Mouse (Mus musculus): Measurements from ENCODE around the gene Ckmt2. TPM values are rescaled to one million over a fixed set of nuclear protein-coding genes. Genes with fewer than 3 reads are reported as not detected.

Ckmt2 gene
- polyA plus RNA-seq, 1 experiment = 18.1 TPM

GRCm38 (mm10) chr13:91857427-91857826, 19.3 kb downstream of the Ckmt2 start:
- Histone ChIP-seq H3K4me2 (ENCODE audit: low read depth) (no peak overlapping the region), H3ac (ENCODE audit: control insufficient read depth, insufficient read length) (no peak overlapping the region), H3K79me2 (ENCODE audit: control insufficient read depth, insufficient read depth) (no peaks in the 10 kb centered on the region), H3K4me3 (no peak overlapping the region), H3K36me3 (ENCODE audit: control insufficient read depth, insufficient read depth) (no peaks in the 10 kb centered on the region), H3K27me3 (ENCODE audit: control insufficient read depth, insufficient read depth, insufficient read length) (no peaks in the 10 kb centered on the region)
- TF ChIP-seq REST (IDR thresholded peaks at IDR 0.05; ENCODE audit: insufficient read depth, insufficient read length) = no peak
- no peak for TF ChIP-seq MYOG (IDR thresholded peaks at IDR 0.05; ENCODE audit: control insufficient read depth in 1 of 3, insufficient read depth in 1 of 3, insufficient read length in 2 of 3, low read depth in 2 of 3)
- TF ChIP-seq USF1 (IDR thresholded peaks at IDR 0.05; ENCODE audit: low read depth) = no peak
- no peak for TF ChIP-seq TCF12 (IDR thresholded peaks at IDR 0.05; ENCODE audit: insufficient read depth, poor library complexity, severe bottlenecking)
- TF ChIP-seq POLR2A (IDR thresholded peaks at IDR 0.05; ENCODE audit: insufficient read length, low read depth) = no peak
- no peak for TF ChIP-seq SRF (IDR thresholded peaks at IDR 0.05; ENCODE audit: control insufficient read depth, insufficient read length, low read depth)
- TF ChIP-seq E2F4 (IDR thresholded peaks at IDR 0.05; ENCODE audit: insufficient read depth) = no peak
- TF ChIP-seq MYOD1 (IDR thresholded peaks at IDR 0.05; ENCODE audit: control insufficient read depth in 1 of 3, insufficient read length in 2 of 3, low read depth in 2 of 3) = no peak
- no peak for TF ChIP-seq TCF3 (IDR thresholded peaks at IDR 0.05; ENCODE audit: insufficient read length, low read depth)
- no peak for TF ChIP-seq POLR2AphosphoS2 (IDR thresholded peaks at IDR 0.05; ENCODE audit: insufficient read length, low read depth)
- no peak for TF ChIP-seq MAX (IDR thresholded peaks at IDR 0.05; ENCODE audit: low read depth)
- TF ChIP-seq CEBPB (IDR thresholded peaks at IDR 0.05; ENCODE audit: insufficient read depth, poor library complexity, severe bottlenecking) = no peak

- TF ChIP-seq MYOD1 (IDR thresholded peaks at IDR 0.05; ENCODE audit: control insufficient read depth in 1 of 3, insufficient read length in 2 of 3, low read depth in 2 of 3) (no peak), MYOG (IDR thresholded peaks at IDR 0.05; ENCODE audit: control insufficient read depth in 1 of 3, insufficient read depth in 1 of 3, insufficient read length in 2 of 3, low read depth in 2 of 3) (no peak), CEBPB (IDR thresholded peaks at IDR 0.05; ENCODE audit: insufficient read depth, poor library complexity, severe bottlenecking) (no peak), E2F4 (IDR thresholded peaks at IDR 0.05; ENCODE audit: insufficient read depth) (no peak), USF1 (IDR thresholded peaks at IDR 0.05; ENCODE audit: low read depth) (no peak)
- Histone ChIP-seq H3ac (ENCODE audit: control insufficient read depth, insufficient read length) (no peak overlapping the region), H3K79me2 (ENCODE audit: control insufficient read depth, insufficient read depth) (no peaks in the 10 kb centered on the region), H3K4me2 (ENCODE audit: low read depth) (no peak overlapping the region), H3K4me3 (no peak overlapping the region), H3K27me3 (ENCODE audit: control insufficient read depth, insufficient read depth, insufficient read length) (no peaks in the 10 kb centered on the region), H3K36me3 (ENCODE audit: control insufficient read depth, insufficient read depth) (no peaks in the 10 kb centered on the region)
Measured at GRCm38 (mm10) chr13:91854412-91854811, 22.3 kb downstream of the Ckmt2 start.

GRCm38 (mm10) chr13:91827876-91828275, 48.8 kb downstream of the Ckmt2 start:
- Histone ChIP-seq H3K4me2 (ENCODE audit: low read depth) (no peak overlapping the region), H3K4me3 (no peak overlapping the region), H3ac (ENCODE audit: control insufficient read depth, insufficient read length) (no peak overlapping the region), H3K27me3 (ENCODE audit: control insufficient read depth, insufficient read depth, insufficient read length) (no peaks in the 10 kb centered on the region), H3K36me3 (ENCODE audit: control insufficient read depth, insufficient read depth) (no peaks in the 10 kb centered on the region), H3K79me2 (ENCODE audit: control insufficient read depth, insufficient read depth) (no peaks in the 10 kb centered on the region)
- TF ChIP-seq CEBPB (IDR thresholded peaks at IDR 0.05; ENCODE audit: insufficient read depth, poor library complexity, severe bottlenecking) = no peak
- TF ChIP-seq POLR2AphosphoS2 (IDR thresholded peaks at IDR 0.05; ENCODE audit: insufficient read length, low read depth) = no peak
- TF ChIP-seq POLR2A (IDR thresholded peaks at IDR 0.05; ENCODE audit: insufficient read length, low read depth) = no peak
- no peak for TF ChIP-seq USF1 (IDR thresholded peaks at IDR 0.05; ENCODE audit: low read depth)
- no peak for TF ChIP-seq TCF3 (IDR thresholded peaks at IDR 0.05; ENCODE audit: insufficient read length, low read depth)
- TF ChIP-seq TCF12 (IDR thresholded peaks at IDR 0.05; ENCODE audit: insufficient read depth, poor library complexity, severe bottlenecking) = no peak
- no peak for TF ChIP-seq MYOD1 (IDR thresholded peaks at IDR 0.05; ENCODE audit: control insufficient read depth in 1 of 3, insufficient read length in 2 of 3, low read depth in 2 of 3)

- no peak overlapping the region for H3K4me2 ChIP-seq (ENCODE audit: low read depth)
- TF ChIP-seq CEBPB (IDR thresholded peaks at IDR 0.05; ENCODE audit: insufficient read depth, poor library complexity, severe bottlenecking) (no peak), TCF12 (IDR thresholded peaks at IDR 0.05; ENCODE audit: insufficient read depth, poor library complexity, severe bottlenecking) (no peak), E2F4 (IDR thresholded peaks at IDR 0.05; ENCODE audit: insufficient read depth) (no peak), MYOD1 (IDR thresholded peaks at IDR 0.05; ENCODE audit: control insufficient read depth in 1 of 3, insufficient read length in 2 of 3, low read depth in 2 of 3) (no peak), USF1 (IDR thresholded peaks at IDR 0.05; ENCODE audit: low read depth) (no peak), REST (IDR thresholded peaks at IDR 0.05; ENCODE audit: insufficient read depth, insufficient read length) (no peak), POLR2A (IDR thresholded peaks at IDR 0.05; ENCODE audit: insufficient read length, low read depth) (no peak), MAX (IDR thresholded peaks at IDR 0.05; ENCODE audit: low read depth) (no peak), POLR2AphosphoS2 (IDR thresholded peaks at IDR 0.05; ENCODE audit: insufficient read length, low read depth) (no peak), MYOG (IDR thresholded peaks at IDR 0.05; ENCODE audit: control insufficient read depth in 1 of 3, insufficient read depth in 1 of 3, insufficient read length in 2 of 3, low read depth in 2 of 3) (no peak), TCF3 (IDR thresholded peaks at IDR 0.05; ENCODE audit: insufficient read length, low read depth) (no peak)
- no peaks in the 10 kb centered on the region for H3K79me2 ChIP-seq (ENCODE audit: control insufficient read depth, insufficient read depth)
- H3K27me3 ChIP-seq (ENCODE audit: control insufficient read depth, insufficient read depth, insufficient read length) = no peaks in the 10 kb centered on the region
- no peak overlapping the region for H3ac ChIP-seq (ENCODE audit: control insufficient read depth, insufficient read length)
- H3K36me3 ChIP-seq (ENCODE audit: control insufficient read depth, insufficient read depth) = no peaks in the 10 kb centered on the region
- no peak overlapping the region for H3K4me3 ChIP-seq
Measured at GRCm38 (mm10) chr13:91826066-91826465, 50.6 kb downstream of the Ckmt2 start.

- Histone ChIP-seq H3K4me2 (ENCODE audit: low read depth) (peak overlapping the region; percentile 44), H3K4me3 (no peak overlapping the region), H3K36me3 (ENCODE audit: control insufficient read depth, insufficient read depth) (no peaks in the 10 kb centered on the region), H3K79me2 (ENCODE audit: control insufficient read depth, insufficient read depth) (no peaks in the 10 kb centered on the region), H3K27me3 (ENCODE audit: control insufficient read depth, insufficient read depth, insufficient read length) (no peaks in the 10 kb centered on the region), H3ac (ENCODE audit: control insufficient read depth, insufficient read length) (no peak overlapping the region)
- TF ChIP-seq SRF (IDR thresholded peaks at IDR 0.05; ENCODE audit: control insufficient read depth, insufficient read length, low read depth) (no peak), MYOD1 (IDR thresholded peaks at IDR 0.05; ENCODE audit: control insufficient read depth in 1 of 3, insufficient read length in 2 of 3, low read depth in 2 of 3) (peak in 1 of 3 experiments; percentile 7), TCF12 (IDR thresholded peaks at IDR 0.05; ENCODE audit: insufficient read depth, poor library complexity, severe bottlenecking) (no peak), POLR2AphosphoS2 (IDR thresholded peaks at IDR 0.05; ENCODE audit: insufficient read length, low read depth) (no peak), CEBPB (IDR thresholded peaks at IDR 0.05; ENCODE audit: insufficient read depth, poor library complexity, severe bottlenecking) (no peak)
Measured at GRCm38 (mm10) chr13:91824845-91825550, 51.7 kb downstream of the Ckmt2 start.
